Mouse (Mus musculus) brain, adult 2 months (tissue): ENCODE data around the gene Apoe.
A peak's percentile ranks its signal among the peaks of the same experiment; 100 is the strongest.
"Not testable (repeated sequence)": the region's sequence is repeated elsewhere in the genome, so short reads cannot be mapped to it uniquely, and the experiment has no call there.

ENCODE experiments used
- DNase-seq: peaks from one replicate; pipeline ENCODE4 v3.0.0; 2011; ENCODE audit warnings: low read depth, low spot score

Apoe gene

GRCm38 (mm10) chr7:19691873-19692865 lies 6.8 kb downstream of the Apoe start, which contains the start of gene Apoc1:
Gene Apoc1 (minus strand): TSS chr7:19692660.
- DNase-seq, result no peak

GRCm38 (mm10) chr7:19691434-19691833 lies 7.6 kb downstream of the Apoe start:
- no peak for DNase-seq

DNA sequence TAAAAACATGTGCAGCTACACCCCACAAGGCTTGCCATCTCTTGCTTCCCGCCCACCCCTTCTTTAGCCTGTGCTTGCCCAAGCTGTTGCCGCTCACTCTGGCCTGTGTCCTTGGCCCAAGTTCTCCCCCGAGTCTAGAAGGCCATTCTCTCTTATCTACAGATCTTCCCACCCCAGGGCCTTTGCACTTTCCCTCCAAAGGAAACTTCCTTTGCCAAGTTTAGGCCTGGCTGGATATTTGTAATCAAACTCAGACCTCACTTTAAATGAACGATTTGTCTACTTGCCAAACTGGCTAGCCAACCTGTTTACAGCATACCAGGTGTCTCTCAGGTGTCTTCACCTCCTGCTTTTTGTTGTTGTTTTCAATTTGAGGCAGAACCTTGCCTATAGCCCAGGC lies 8.1 kb downstream of the Apoe start:
- no peak for DNase-seq

DNA sequence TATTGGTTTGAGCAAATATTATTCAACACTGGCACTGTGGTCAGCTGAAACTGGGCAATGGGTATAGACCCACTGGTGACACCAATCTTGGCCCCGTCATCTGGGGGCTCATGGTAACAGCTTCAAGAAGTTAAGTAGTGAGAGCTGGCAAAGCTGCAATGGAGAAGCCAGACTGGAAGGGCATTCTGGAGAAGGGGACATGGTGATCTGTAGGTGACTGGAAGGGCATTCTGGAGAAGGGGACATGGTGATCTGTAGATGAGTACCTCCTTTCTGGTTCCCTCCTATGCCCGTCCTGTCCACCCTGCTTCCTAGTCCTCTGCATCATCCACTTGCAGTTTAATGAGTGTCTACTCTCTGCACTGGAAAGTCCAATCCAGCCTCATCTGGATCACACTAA lies 10.4 kb downstream of the Apoe start:
- DNase-seq, result no peak

GRCm38 (mm10) chr7:19688101-19688500 lies 10.9 kb downstream of the Apoe start:
- no peak for DNase-seq

GRCm38 (mm10) chr7:19686927-19687583 lies 11.9 kb downstream of the Apoe start:
- DNase-seq, result not testable (repeated sequence)

DNA sequence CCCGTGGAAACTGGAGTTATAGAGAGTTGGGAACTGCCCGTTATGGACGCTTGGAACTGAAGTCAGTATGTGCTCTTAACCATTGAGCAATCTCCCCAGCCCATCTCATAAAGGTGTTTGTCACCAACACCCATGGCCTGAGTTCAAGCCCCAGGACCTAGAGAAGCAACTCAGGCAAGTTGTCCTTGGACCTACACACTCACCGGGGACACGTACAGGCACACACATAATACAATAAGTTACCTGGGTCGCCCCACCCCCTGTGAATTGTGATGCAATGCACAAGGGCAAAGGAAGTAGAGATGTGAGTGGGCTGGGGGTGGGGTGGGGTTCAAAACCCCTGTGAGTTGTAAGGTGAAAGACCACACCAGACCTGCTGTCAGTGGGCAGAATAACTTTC lies 12.5 kb downstream of the Apoe start:
- no peak for DNase-seq

- no peak for DNase-seq
Measured at GRCm38 (mm10) chr7:19685374-19685773, 13.6 kb downstream of the Apoe start.

DNA sequence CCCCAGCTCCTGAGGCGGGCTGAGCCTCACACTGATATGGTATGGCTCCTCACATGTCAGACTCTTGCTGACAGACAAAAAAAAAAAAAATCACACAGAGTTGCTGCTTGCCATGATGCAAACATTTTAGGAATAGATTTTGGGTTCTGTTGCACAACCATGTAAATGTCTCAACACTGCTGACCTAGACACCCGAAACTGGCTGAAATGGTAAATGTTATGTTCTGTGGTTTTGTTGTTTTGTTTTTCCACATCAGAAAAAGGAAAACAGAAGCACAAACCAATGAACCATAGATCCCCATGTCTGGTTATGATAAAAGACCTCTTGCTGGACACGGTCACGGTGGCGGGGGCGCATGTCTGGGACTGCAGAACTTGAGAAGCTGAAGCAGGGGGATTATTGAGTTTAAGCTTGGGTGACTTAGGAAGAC lies 15.2 kb downstream of the Apoe start:
- DNase-seq, result no peak

DNA sequence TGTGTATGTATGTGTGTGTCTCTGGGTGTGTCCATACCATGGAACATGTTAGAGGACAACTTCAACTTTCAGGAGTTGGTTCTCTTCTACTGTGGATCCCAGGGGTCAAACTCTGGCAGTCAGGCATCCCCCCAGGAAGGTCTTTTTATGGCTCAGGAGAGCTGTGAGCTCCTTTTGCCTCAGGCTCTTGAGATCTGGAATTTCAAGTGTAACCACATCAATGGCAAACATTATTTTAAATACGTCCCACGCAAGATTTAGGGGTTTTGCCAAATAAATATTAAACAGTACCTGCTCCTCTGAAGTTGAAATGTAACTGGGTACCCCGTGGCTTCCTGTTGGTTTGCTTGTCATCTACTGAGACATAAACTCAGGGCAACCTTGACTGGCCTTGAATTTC lies 16.0 kb downstream of the Apoe start:
- no peak for DNase-seq

DNA sequence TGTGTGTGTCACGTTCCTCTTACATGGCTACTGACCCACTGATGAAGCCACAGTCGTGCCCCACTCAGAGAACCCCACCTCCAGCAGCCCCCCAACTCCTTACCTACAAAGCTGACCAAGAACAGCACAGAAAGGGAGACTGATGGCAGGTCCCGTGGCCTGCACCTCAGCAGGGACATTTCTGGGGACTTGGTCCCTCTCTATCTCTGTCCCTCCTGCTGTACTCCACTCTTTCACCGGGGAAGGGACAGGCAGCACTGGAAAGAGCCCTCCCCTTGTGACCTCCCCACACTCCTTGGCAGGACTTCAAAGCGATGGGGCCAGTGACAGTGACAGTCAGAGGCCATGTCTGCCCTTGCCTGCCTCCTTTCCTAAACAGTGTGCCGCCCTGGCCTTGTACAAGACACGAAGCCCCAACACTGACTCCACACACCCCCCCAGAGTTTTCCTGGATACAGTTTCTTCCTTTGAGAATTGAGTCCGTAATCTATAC lies 17.7 kb downstream of the Apoe start, which contains the start of the genes Gm44805 and Apoc4:
Gm44805 (minus strand) TSS at position 222 of the 493 bp plus-strand sequence.
Apoc4 (minus strand) TSS at position 278 of the 493 bp plus-strand sequence.
- DNase-seq, result no peak

GRCm38 (mm10) chr7:19680702-19681101 lies 18.3 kb downstream of the Apoe start:
- DNase-seq, result no peak

DNA sequence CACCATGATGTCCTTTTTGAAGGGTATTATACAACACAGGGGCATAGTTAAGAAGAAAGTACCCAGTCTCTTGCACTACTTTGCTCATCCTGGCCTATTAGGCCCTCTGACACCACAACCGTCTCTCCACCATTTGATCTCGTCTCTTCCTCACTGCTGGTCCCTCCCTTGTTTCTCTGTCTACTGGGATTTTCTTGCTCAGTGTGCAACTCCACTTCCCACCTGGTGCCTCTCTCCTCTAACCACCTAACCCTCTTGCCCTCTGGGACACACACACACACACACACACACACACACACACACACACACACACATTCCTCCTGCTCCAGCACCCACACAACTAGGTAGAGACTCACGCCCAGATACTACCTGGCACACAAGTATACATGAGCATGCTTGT lies 20.1 kb downstream of the Apoe start:
- no peak for DNase-seq

DNA sequence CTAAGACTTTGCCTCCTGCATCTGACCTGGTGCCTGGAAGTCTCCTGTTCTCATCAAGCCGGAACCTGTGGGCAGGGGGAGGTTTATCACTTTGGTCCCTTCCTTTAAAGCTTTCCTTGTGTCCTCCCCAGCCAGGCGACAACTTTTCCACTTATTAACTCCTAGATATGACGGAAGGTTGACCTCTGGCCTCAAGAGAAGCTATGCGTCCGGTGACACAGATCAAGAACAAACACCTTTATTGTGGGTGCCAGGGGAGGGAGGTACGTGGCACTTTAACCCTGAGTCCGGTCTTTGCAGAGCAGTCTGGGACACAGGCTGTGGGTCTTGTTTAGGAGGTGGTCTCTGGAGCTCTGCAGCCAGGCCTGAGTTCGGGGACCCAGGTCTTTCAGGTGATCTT lies 21.1 kb downstream of the Apoe start, which contains the start of gene Apoc2:
Apoc2 (minus strand) TSS at position 70 of the 400 bp plus-strand sequence.
- no peak for DNase-seq

GRCm38 (mm10) chr7:19676662-19677061 lies 22.3 kb downstream of the Apoe start:
- no peak for DNase-seq

DNA sequence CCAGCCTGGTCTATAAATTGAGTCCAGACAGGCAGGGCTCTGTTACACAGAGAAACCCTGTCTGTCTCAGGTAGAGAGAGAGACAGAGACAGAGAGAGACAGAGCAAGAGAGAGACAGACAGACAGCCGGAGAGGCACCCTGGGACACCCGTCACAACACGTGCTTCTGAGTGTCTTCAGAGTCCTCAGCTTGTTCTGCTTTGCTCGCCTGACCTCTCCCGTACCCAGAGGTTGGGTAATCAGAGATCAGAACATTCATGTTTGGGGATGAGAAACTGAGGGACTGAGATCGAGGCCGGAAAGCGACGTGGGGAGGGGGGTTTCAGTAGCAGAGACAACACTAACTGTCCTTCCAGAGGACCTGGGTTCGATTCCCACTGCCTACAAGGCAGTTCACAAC lies 23.2 kb downstream of the Apoe start:
- DNase-seq, result no peak

DNA sequence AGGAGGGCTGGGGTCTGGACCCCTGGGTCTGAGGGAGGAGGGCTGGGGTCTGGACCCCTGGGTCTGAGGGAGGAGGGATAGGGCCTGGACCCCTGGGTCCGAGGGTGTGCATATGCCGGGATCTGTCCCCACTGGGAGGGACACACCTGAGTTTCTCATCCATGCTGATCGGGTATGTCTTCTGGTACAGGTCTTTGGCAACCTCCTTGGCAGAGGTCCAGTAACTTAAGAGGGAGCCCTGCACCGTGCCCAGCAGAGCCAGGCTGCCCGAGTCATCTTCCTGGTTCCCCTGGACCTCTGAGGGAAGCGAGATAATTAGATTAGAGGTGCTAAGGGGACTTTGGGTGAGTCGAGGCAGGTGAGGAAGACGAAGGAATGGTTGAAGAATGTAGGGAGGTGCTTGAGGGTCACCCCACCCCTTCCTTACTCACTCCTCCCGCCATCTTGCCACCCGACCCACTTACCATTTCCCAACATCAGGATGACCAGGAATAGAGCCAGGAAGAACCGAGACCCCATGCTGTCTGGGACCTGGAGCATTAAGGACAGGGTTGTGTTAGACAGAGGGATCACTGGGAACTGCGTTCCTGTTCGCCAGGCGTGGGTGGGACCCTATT lies 25.8 kb downstream of the Apoe start:
- DNase-seq, result no peak

GRCm38 (mm10) chr7:19671511-19671910 lies 27.5 kb downstream of the Apoe start:
- DNase-seq, result no peak

DNA sequence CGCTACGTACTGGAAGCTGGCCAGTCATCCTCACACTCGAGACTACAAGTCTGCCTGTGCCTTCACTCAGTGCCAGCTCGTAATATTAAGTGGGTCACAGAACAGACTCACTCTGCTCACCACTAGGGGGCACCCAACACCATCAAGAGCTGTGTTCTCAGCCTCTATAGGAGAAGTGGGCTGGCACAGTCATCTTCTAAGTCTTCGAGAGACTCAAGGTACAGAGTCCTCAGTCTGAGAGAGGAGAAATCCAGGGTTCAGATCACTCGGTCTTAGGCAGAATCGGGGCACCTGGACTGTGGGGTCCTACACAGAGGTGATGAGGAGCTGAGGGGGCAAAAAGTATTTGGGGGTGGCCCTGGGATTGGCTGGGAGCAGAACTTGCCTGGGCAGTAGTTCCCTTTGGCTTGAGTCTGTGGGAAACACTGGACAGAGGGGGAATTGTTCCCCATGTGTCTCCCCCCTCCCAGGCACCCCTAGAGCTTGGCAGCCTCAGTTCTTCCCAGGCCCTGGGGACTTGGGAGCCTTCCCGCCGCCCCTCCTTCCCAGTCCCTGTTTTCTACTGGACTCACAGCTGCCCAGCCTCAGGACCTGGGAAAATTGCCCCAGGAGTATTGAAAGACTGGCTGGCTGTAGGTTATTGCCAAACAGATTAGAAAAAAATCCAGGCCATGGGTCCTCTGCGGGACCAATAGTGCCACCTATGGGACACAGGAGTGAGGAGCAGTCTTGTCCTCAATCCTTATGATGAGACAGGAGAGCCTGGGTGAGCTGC lies 29.9 kb downstream of the Apoe start:
- DNase-seq, result peak; percentile 98

- no peak for DNase-seq
Measured at GRCm38 (mm10) chr7:19667434-19667833, 31.6 kb downstream of the Apoe start.

GRCm38 (mm10) chr7:19666750-19667149 lies 32.2 kb downstream of the Apoe start:
- no peak for DNase-seq
